Mouse (Mus musculus) left cerebral cortex, adult 8-10 months (tissue): ENCODE data around the gene Heyl. TPM values are rescaled to one million over a fixed set of nuclear protein-coding genes. Genes with fewer than 3 reads are reported as not detected.

Experiments used
- DNase-seq, 2 experiments: peaks; one replicate each; pipeline ENCODE4 v3.0.0; 2022; ENCODE audit warnings: low spot score in 2 of 2
- total RNA-seq, 4 experiments: library from RNA; stranded (reverse); gene quantifications; 2 replicates each; pipeline ENCODE4 v1.2.4; 2022

The Heyl gene
- 1 to 10 TPM; 3.9 to 6.5 (median 5.9) TPM for total RNA-seq

- DNase-seq, result no peak
Measured at GRCm38 (mm10) chr4:123233492-123234084, at the start of gene Heyl. Gene Heyl (plus strand): TSS chr4:123233556.

- peak in 1 of 2 experiments; percentile 55 for DNase-seq
Measured at GRCm38 (mm10) chr4:123184816-123185215, 48.5 kb upstream of the Heyl start.

GRCm38 (mm10) chr4:123192336-123192735 is 41.0 kb upstream of the Heyl start:
- DNase-seq, result peak; percentile 31 to 71

DNA sequence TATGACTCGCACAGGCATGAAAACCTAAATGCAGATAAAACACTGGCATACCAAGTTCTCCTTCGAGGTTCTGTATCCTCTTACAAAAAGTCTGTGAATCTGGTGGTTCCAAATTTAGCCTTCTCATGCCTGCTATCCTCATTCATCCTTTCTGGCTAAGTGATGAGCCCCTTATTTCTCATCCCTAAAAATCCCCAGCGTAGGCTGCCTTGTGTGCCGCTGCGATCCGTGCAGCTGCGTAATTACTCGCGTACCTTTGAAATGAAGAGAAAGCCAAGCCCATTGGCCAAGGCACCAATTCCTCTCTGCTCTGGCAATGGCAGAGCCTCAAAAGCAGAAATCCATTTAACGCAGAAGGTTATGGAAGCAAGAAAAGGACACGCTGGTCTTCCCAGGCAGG is 39.6 kb upstream of the Heyl start:
- DNase-seq, result no peak

DNA sequence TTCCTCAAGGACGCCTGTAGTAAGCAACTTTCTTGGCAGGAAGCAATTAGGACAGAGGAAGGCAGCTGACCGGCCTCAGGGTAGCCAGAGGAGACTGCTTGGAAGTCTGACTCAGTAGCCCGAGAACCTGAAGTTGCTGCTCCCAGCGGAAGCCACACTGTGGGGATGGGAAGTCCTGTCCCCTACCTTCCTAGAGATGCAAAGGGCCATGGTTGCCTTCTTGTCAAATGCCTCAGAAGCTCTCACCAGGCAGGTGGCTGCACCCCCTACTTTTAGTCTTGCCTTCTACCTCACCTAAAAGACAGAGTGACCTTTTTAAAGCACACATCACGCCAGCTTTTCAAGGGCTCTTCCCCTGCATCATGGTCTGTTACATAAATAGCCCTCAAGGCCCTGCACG is 36.7 kb upstream of the Heyl start:
- DNase-seq, result no peak

- peak; percentile 27 to 59 for DNase-seq
Measured at GRCm38 (mm10) chr4:123200771-123201185, 32.6 kb upstream of the Heyl start.

DNA sequence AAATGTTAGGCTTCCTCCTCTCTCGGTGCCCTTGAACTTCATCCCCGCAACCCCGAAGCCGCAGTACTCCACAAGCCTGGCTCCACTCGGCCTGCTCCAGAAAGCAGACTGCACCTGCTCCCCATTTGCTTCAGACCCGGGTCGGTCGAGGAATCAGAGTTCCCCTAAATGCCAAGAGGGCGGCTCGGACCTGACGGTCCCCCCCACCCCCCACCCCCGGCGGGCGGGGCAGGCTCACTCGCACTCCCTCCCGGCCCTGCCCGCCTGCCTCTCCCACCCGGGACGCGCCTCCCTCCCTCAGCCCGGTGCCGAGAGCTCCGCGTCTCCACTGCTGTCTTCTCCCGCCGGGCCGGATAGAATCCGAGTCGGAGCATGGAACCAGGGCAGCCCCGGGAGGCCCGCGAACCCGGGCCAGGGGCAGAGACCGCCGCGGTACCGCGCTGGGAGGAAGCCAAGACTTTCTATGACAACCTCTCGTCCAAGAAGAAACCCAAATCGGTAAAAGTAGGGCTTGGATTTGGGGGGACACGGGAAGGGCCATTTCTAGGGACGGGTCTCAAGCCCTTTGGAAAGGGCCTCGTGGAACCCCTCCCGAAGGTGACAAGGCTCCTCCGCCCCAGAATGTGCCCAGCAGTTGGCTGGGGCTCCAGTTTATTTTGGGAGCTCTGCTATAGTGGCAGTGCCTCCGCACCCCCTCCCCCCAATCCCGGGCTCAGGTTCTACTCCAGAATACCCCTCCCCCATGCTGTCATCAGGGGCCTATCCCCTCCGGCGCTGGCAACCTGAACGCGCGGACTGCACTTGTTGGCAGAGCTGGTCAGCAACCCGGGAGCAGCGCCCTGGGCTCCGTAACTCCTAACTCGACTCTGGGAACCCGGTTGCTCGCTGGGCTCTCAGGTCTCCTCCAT is 31.9 kb upstream of the Heyl start, which contains the start of gene Nt5c1a:
Gene Nt5c1a (plus strand): TSS at position 319 of the 908 bp plus-strand sequence.
- peak in 1 of 2 experiments; percentile 36 for DNase-seq

- DNase-seq, result no peak
Measured at GRCm38 (mm10) chr4:123202094-123202420, 31.3 kb upstream of the Heyl start.

GRCm38 (mm10) chr4:123207337-123207736 is 26.0 kb upstream of the Heyl start:
- DNase-seq, result no peak

DNA sequence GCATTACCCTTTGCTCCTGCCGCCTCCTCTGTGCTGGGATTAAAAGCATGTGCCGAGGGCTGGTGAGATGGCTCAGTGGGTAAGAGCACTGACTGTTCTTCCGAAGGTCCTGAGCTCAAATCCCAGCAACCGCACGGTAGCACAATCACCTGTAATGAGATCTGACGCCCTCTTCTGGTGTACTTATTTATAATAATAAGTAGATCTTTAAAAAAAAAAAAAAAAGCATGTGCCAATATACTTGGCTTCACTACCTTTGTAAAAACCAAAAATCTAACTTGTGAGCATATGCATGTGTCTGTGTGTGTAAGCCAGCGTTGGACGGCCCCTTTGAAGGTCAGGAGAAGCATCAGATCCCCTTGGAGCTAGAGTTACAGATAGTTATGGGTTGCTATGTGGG is 22.4 kb upstream of the Heyl start:
- no peak for DNase-seq

GRCm38 (mm10) chr4:123211453-123211852 is 21.9 kb upstream of the Heyl start:
- DNase-seq, result no peak

DNA sequence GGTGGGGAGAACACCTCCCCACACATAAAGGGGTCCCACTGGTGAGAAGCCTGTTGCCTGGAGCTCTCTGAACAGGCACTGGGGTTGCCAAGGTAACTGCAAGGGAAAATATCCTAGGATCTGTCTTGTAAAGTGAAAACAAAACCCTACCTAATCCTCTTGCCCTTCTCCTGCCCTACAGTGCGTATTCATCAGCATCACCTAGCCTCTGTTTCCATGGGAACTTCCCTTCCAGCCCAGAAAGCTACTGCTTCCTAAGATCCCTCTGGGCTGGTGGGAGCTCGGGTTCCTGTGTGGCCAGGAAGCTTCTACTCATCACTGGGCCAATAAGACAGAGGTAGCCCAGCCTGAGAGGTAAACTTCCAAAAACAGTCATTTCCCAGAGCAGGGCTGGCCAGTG is 21.0 kb upstream of the Heyl start:
- no peak for DNase-seq

DNA sequence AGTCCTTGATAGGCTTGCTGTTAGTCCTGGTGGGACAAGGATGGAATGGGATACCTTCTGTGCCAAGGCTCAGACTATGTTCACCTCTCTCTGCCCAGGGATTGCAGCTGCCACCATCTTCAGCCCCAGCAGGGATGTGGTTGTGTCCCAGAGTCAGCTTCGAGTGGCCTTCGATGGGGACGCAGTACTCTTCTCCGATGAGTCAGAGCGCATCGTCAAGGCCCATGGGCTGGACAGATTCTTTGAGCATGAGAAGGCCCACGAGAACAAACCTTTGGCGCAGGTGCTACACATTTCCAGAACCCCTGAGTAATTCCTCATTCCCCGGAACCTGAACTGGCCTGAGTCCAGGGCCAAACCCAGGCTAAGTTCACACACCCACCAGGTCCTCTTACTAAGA is 19.4 kb upstream of the Heyl start:
- DNase-seq, result no peak

DNA sequence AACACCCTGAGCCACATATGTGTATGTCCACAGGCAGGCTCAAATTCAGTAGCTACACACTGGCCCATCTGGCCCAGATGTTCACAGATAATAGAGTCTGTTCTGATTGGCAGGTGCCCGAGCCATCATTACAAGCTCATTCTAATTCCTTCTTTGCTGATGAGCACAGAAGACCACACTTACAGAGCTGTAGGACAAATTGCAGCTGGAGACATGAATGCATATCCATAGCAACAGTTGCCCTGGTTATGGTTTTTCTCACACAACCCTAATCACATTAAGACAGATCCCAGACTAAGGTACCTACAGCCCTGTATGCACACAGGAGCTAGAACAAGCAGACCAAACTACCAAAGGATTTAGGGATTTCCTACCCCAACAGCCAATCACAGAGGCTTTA is 18.0 kb upstream of the Heyl start:
- DNase-seq, result no peak

GRCm38 (mm10) chr4:123216782-123217181 is 16.6 kb upstream of the Heyl start:
- DNase-seq, result peak in 1 of 2 experiments; percentile 28

- peak; percentile 47 to 73 for DNase-seq
Measured at GRCm38 (mm10) chr4:123219720-123220357, 13.5 kb upstream of the Heyl start.

DNA sequence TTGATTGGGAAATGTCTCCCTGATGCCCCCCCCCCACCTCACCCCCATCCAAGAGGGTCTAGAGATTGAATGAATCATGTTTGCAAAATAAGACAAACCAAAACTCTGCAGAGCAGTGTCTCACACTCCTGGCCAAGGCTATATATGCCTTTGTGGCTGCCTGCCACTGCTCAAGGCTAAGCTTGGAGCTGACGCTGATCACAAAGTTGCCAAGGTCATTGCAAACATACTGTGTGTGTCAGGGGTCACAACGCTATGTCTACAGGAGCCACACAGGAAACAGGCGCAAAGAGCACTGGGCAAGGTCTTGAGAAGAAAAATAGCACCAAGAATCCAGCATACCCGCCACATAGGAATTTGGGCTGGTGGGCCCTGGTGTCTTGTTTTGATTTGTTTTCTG is 12.7 kb upstream of the Heyl start:
- no peak for DNase-seq

- no peak for DNase-seq
Measured at GRCm38 (mm10) chr4:123223309-123223708, 10.0 kb upstream of the Heyl start.

- DNase-seq, result no peak
Measured at GRCm38 (mm10) chr4:123225718-123226403, 7.5 kb upstream of the Heyl start.

GRCm38 (mm10) chr4:123227707-123228106 is 5.6 kb upstream of the Heyl start:
- DNase-seq, result no peak

DNA sequence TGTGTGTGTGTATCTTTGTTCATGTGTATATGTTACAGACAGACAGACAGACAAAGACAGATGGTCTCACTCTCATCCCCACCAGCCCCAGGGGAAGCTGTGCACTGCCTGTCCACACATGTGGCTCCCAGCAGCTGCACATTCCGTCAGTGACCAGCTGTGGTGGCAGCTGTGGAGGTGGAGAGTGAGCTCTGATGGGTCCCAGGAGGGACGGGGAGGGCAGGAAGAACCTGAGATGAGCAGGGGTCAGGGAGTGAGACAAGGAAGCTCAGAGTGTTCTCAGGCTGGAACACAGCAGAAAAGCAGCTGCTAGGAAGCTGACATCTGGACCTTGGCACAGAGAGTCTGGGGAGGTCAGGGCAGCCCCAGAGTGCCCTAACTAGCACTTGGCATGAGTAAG is 5.1 kb upstream of the Heyl start:
- DNase-seq, result no peak

GRCm38 (mm10) chr4:123229166-123229565 is 4.2 kb upstream of the Heyl start:
- no peak for DNase-seq
